Mouse (Mus musculus): ENCODE measurements at regions not wholly inside any gene's neighbourhood (a gene's known extent, or its start where the extent isn't known, plus 50 kb on each side); places are given as distances from the start of the nearest gene placed in this dataset.

GRCm38 (mm10) chr3:147089716-147090115, 237.5 kb downstream of the Ttll7 start:
- Histone ChIP-seq H3K27ac (replicated peaks) (no peak overlapping the region), H3K36me3 (ENCODE audit: control insufficient read depth, insufficient read depth, low read length) (no peaks in the 10 kb centered on the region), H3K4me1 (replicated peaks; ENCODE audit: control insufficient read depth, insufficient read depth) (no peaks in the 10 kb centered on the region), H3K9ac (ENCODE audit: low read length) (no peak overlapping the region), H3K9me3 (ENCODE audit: control insufficient read depth, low read length) (no peaks in the 10 kb centered on the region), H3K4me3 (ENCODE audit: low read depth, low read length) (no peak overlapping the region), H3K4me2 (replicated peaks; ENCODE audit: low read depth) (no peak overlapping the region), H3K27me3 (ENCODE audit: control insufficient read depth, insufficient read depth, low read length) (no peaks in the 10 kb centered on the region)
- TF ChIP-seq EP300 (optimal IDR thresholded peaks at IDR 0.05) = no peak
- WGBS = 81% methylated on average over 10 of the region's 10 CpGs
- ATAC-seq (ENCODE audit: low FRiP score, low TSS enrichment) = no peak
- DNase-seq (ENCODE audit: low spot score) = no peak

GRCm38 (mm10) chr3:147092188-147093075, 240.3 kb downstream of the Ttll7 start:
- Histone ChIP-seq H3K4me2 (replicated peaks; ENCODE audit: low read depth) (no peak overlapping the region), H3K9me3 (ENCODE audit: control insufficient read depth, low read length) (no peaks in the 10 kb centered on the region), H3K9ac (ENCODE audit: low read length) (no peak overlapping the region), H3K4me1 (replicated peaks; ENCODE audit: control insufficient read depth, insufficient read depth) (no peaks in the 10 kb centered on the region), H3K36me3 (ENCODE audit: control insufficient read depth, insufficient read depth, low read length) (no peaks in the 10 kb centered on the region), H3K4me3 (ENCODE audit: low read depth, low read length) (no peak overlapping the region), H3K27me3 (ENCODE audit: control insufficient read depth, insufficient read depth, low read length) (no peaks in the 10 kb centered on the region), H3K27ac (replicated peaks) (no peak overlapping the region)
- TF ChIP-seq CTCF (IDR thresholded peaks at IDR 0.05; ENCODE audit: low read depth) (peak; percentile 55), EP300 (optimal IDR thresholded peaks at IDR 0.05) (no peak)
- no peak for ATAC-seq (ENCODE audit: low FRiP score, low TSS enrichment)
- DNase-seq (ENCODE audit: low spot score) = no peak
- 72% methylated on average over 8 of the region's 8 CpGs for WGBS

DNA sequence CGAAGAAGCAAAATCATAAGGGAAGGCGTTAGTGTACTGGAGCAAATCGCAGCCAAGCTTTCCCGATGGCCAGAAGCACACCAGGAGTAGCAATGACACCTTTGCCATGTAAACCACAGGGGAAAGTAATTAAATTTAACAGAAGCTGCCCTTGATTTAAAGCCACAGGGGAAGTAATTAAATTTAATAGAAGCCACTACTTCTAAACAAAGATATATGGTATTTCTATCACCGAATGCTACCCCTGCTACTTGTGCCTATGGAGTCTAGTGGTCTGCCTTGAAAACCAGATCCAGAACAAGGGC, 240.9 kb downstream of the Ttll7 start:
- ATAC-seq (ENCODE audit: low FRiP score, low TSS enrichment) (no peak), DNase-seq (ENCODE audit: low spot score) (no peak)
- no peaks in the 10 kb centered on the region for H3K36me3 ChIP-seq (ENCODE audit: control insufficient read depth, insufficient read depth, low read length)
- TF ChIP-seq EP300 (optimal IDR thresholded peaks at IDR 0.05) (no peak), CTCF (IDR thresholded peaks at IDR 0.05; ENCODE audit: low read depth) (no peak)
- H3K9me3 ChIP-seq (ENCODE audit: control insufficient read depth, low read length) = no peaks in the 10 kb centered on the region
- no peaks in the 10 kb centered on the region for H3K27me3 ChIP-seq (ENCODE audit: control insufficient read depth, insufficient read depth, low read length)
- no peak overlapping the region for H3K4me3 ChIP-seq (ENCODE audit: low read depth, low read length)
- H3K27ac ChIP-seq (replicated peaks) = no peak overlapping the region
- no peaks in the 10 kb centered on the region for H3K4me1 ChIP-seq (replicated peaks; ENCODE audit: control insufficient read depth, insufficient read depth)
- 93% methylated on average over 5 of the region's 5 CpGs for WGBS
- H3K9ac ChIP-seq (ENCODE audit: low read length) = no peak overlapping the region
- H3K4me2 ChIP-seq (replicated peaks; ENCODE audit: low read depth) = no peak overlapping the region

GRCm38 (mm10) chr3:147096179-147096578, 244.0 kb downstream of the Ttll7 start:
- Histone ChIP-seq H3K9ac (ENCODE audit: low read length) (no peak overlapping the region), H3K4me3 (ENCODE audit: low read depth, low read length) (no peak overlapping the region), H3K36me3 (ENCODE audit: control insufficient read depth, insufficient read depth, low read length) (no peaks in the 10 kb centered on the region), H3K4me2 (replicated peaks; ENCODE audit: low read depth) (no peak overlapping the region), H3K27me3 (ENCODE audit: control insufficient read depth, insufficient read depth, low read length) (no peaks in the 10 kb centered on the region), H3K4me1 (replicated peaks; ENCODE audit: control insufficient read depth, insufficient read depth) (no peaks in the 10 kb centered on the region), H3K27ac (replicated peaks) (no peak overlapping the region), H3K9me3 (ENCODE audit: control insufficient read depth, low read length) (no peaks in the 10 kb centered on the region)
- no peak for DNase-seq (ENCODE audit: low spot score)
- 57% methylated on average over 9 of the region's 9 CpGs for WGBS
- no peak for ATAC-seq (ENCODE audit: low FRiP score, low TSS enrichment)
- TF ChIP-seq EP300 (optimal IDR thresholded peaks at IDR 0.05) = no peak
- TF ChIP-seq CTCF (IDR thresholded peaks at IDR 0.05; ENCODE audit: low read depth) = no peak

GRCm38 (mm10) chr3:147098065-147098580, 246.0 kb downstream of the Ttll7 start:
- Histone ChIP-seq H3K4me1 (replicated peaks; ENCODE audit: control insufficient read depth, insufficient read depth) (no peaks in the 10 kb centered on the region), H3K4me2 (replicated peaks; ENCODE audit: low read depth) (no peak overlapping the region)

GRCm38 (mm10) chr3:147098611-147099010, 246.4 kb downstream of the Ttll7 start:
- no peak for TF ChIP-seq CTCF (IDR thresholded peaks at IDR 0.05; ENCODE audit: low read depth)
- TF ChIP-seq EP300 (optimal IDR thresholded peaks at IDR 0.05) = no peak
- Histone ChIP-seq H3K36me3 (ENCODE audit: control insufficient read depth, insufficient read depth, low read length) (no peaks in the 10 kb centered on the region), H3K27me3 (ENCODE audit: control insufficient read depth, insufficient read depth, low read length) (no peaks in the 10 kb centered on the region), H3K4me1 (replicated peaks; ENCODE audit: control insufficient read depth, insufficient read depth) (no peaks in the 10 kb centered on the region), H3K4me3 (ENCODE audit: low read depth, low read length) (no peak overlapping the region), H3K4me2 (replicated peaks; ENCODE audit: low read depth) (no peak overlapping the region), H3K9me3 (ENCODE audit: control insufficient read depth, low read length) (no peaks in the 10 kb centered on the region), H3K27ac (replicated peaks) (no peak overlapping the region), H3K9ac (ENCODE audit: low read length) (no peak overlapping the region)
- no peak for DNase-seq (ENCODE audit: low spot score)
- WGBS = 64% methylated on average over 6 of the region's 6 CpGs
- ATAC-seq (ENCODE audit: low FRiP score, low TSS enrichment) = no peak

More at GRCm38 (mm10) chr3:147098065-147098580, 246.0 kb downstream of the Ttll7 start:
- 46% methylated on average over 15 of the region's 15 CpGs for WGBS
- no peak for TF ChIP-seq CTCF (IDR thresholded peaks at IDR 0.05; ENCODE audit: low read depth)
- no peak for TF ChIP-seq EP300 (optimal IDR thresholded peaks at IDR 0.05)
- Histone ChIP-seq H3K9ac (ENCODE audit: low read length) (no peak overlapping the region), H3K36me3 (ENCODE audit: control insufficient read depth, insufficient read depth, low read length) (no peaks in the 10 kb centered on the region), H3K27me3 (ENCODE audit: control insufficient read depth, insufficient read depth, low read length) (no peaks in the 10 kb centered on the region), H3K9me3 (ENCODE audit: control insufficient read depth, low read length) (no peaks in the 10 kb centered on the region), H3K27ac (replicated peaks) (no peak overlapping the region), H3K4me3 (ENCODE audit: low read depth, low read length) (no peak overlapping the region)
- DNase-seq (ENCODE audit: low spot score) (no peak), ATAC-seq (ENCODE audit: low FRiP score, low TSS enrichment) (no peak)
